Mouse (Mus musculus): Measurements from ENCODE around the gene Eml5. TPM values are rescaled to one million over a fixed set of nuclear protein-coding genes. Genes with fewer than 3 reads are reported as not detected.

Gene Eml5
- total RNA-seq, 2 experiments from 2014 or later, result 22.7 to 30.5 TPM

DNA sequence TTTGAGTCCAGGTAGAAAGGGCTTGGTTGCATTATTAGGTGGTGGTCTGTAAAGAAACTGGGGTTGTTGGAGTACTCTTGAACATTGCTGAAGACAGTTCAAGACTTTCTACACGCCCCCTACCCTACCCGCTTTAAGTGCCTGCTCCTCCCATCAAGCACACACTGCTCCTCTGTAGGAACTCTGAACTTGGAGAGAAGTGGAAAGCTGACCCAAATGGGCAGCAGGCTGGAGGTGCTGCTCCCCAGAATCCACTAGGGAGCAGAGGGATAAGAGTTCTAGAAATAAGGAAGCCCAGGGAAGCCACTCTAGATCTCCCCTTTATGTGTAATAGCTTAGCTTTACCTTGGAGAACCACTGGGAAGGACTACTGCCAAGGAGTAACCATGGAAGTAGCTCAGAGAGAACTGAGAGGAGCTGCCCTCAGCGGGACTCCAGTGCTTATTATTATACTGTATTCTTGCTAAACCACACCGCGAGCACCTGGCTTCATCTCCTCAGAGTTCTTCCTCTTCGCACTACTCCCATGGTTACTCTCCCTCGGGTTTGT lies 163.4 kb downstream of the Eml5 start:
- no peak; the same call in 1 of the 2 replicates for ATAC-seq (replicated peaks; ENCODE audit: poor library complexity, severe bottlenecking)

DNA sequence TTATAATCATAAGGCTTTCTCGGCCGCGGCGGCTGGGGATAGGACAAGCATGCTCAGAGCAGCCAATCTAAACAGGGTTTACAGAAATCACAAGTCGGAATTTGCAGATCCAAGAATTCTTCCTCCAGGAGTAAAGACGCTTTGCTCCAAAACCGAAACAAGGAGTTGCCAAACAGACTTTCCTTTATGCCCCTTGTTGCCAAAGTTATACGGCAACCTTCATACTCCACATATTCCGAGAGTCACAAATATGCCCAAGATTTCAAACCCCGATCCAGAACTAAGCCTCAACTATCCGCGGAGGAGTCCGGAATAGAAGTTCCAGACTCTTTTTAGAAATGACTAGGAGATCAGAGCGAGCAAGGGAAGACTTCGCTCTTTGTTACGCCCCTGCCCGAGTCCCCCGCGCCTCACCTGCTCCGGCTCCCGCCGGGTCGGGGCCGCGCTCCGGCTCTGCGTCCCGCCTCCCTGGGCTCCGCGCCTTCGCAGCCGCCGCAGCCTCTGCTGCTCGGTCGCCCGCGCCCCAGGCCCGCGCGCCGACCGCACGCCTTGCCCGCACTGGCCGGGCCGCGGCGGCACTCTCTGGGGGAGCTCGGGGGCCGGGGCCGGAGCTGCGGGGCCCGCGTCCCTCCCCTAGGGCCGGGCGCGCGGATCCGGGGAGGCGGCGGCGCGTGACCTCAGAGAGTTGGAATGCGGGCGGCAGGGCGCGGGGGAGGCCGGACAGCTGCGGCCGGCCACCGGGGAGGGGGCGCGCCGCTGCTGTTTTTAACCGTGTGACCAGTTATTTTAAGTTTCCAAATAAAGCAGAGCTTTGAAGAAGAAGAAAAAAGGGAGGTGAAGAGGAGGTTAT lies 164.1 kb downstream of the Eml5 start, which contains the start of gene Ptpn21:
TSS of gene Ptpn21 (minus strand) at position 455 of the 850 bp plus-strand sequence.
- peak; percentile 15 for ATAC-seq (replicated peaks; ENCODE audit: poor library complexity, severe bottlenecking)

Other genes with a start within 250 kb of the Eml5 start
- gene Ptpn21, start 164.1 kb downstream of the Eml5 start, total RNA-seq (2014; fragmentation: Nextera tagmentation), result 4.7 and 7.8 TPM in 2 replicates
- 2.7 and 3.2 TPM in 2 replicates for gene Ptpn21, start 164.1 kb downstream of the Eml5 start, total RNA-seq (2017)
- 123 and 138 TPM in 2 replicates for gene Zc3h14, start 154.5 kb downstream of the Eml5 start, total RNA-seq (2014; fragmentation: Nextera tagmentation)
- 99.0 and 116 TPM in 2 replicates for gene Zc3h14, start 154.5 kb downstream of the Eml5 start, total RNA-seq (2017)
- gene Ttc8, start 19.1 kb upstream of the Eml5 start, total RNA-seq (2014; fragmentation: Nextera tagmentation), result 1.4 and 7.6 TPM in 2 replicates
- gene Ttc8, start 19.1 kb upstream of the Eml5 start, total RNA-seq (2017), result 4.8 and 8.9 TPM in 2 replicates